Comparison of ENCODE assay signal across 1 mouse cellular context in genomic region chr9:20983169-20983568, GRCm38 (mm10).
TF ChIP-seq lines count a peak whose summit lies in the region.

No protein-coding gene starts in this region.

TF ChIP-seq in CH12.LX, 34 proteins besides CTCF, POLR2A, EP300 and RAD21 (continued from another document):
- TF ChIP-seq MAFK (IDR thresholded peaks at IDR 0.05; ENCODE audit: insufficient replicate concordance, low read length) = peak; percentile 89
- peak; percentile 89 for TF ChIP-seq ETS1 (conservative IDR thresholded peaks at IDR 0.05; ENCODE audit: low read depth, low read length)
- TF ChIP-seq TBP (conservative IDR thresholded peaks at IDR 0.05; ENCODE audit: low read depth, low read length) = 0 out of 2 replicates have a peak, but pooled peaks have one; percentile 26
- peak; percentile 71 for TF ChIP-seq BHLHE40 (IDR thresholded peaks at IDR 0.05; ENCODE audit: low read depth, low read length)
- TF ChIP-seq HCFC1 (IDR thresholded peaks at IDR 0.05; ENCODE audit: low read depth, low read length) = peak; percentile 39; the same call in 1 of the 2 replicates
- TF ChIP-seq ZC3H11A (IDR thresholded peaks at IDR 0.05; ENCODE audit: low read depth, low read length) = no peak
- no peak for TF ChIP-seq MAX (IDR thresholded peaks at IDR 0.05; ENCODE audit: low read length)
- peak; percentile 70 for TF ChIP-seq CHD2 (IDR thresholded peaks at IDR 0.05; ENCODE audit: low read length)
- no peak for TF ChIP-seq ZMIZ1 (IDR thresholded peaks at IDR 0.05; ENCODE audit: low read depth, low read length)
- no peak for TF ChIP-seq KAT2A (IDR thresholded peaks at IDR 0.05; ENCODE audit: insufficient replicate concordance, low read length)
